Mouse (Mus musculus): ENCODE measurements at regions not wholly inside any gene's neighbourhood (a gene's known extent, or its start where the extent isn't known, plus 50 kb on each side); places are given as distances from the start of the nearest gene placed in this dataset.

DNA sequence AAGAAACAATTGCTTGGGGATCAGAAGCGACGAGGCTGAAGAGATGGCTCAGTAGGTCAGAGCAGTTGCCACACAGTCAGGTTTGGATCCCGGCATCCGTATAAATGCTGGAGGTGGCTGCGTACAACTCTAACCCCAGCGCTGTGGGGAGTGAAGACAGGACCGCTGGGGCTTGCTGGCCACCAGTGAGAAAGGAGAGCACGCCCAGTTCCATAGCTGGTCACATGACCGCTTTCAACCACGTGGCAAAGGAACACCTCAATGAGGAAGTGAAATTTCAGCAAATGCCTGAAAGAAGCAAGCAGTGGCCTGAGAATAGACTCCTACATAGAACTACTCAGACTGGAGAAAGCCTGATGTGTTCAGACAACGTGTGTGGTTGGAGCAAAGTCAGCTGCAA is 148.3 kb upstream of the Ipo5 start:
- TF ChIP-seq CTCF (IDR thresholded peaks at IDR 0.05; ENCODE audit: low read depth) (no peak), EP300 (IDR thresholded peaks at IDR 0.05; ENCODE audit: low read depth) (no peak)

Data from liver, embryonic 14.5 days (tissue).